Mouse (Mus musculus) erythroblast, embryonic 14.5 days (primary cell): ENCODE measurements around the gene Sft2d2. TPM values are rescaled to one million over a fixed set of nuclear protein-coding genes. Genes with fewer than 3 reads are reported as not detected.
A peak's percentile ranks its signal among the peaks of the same experiment; 100 is the strongest.

Source experiments
- H3K27me3 ChIP-seq: 2 replicates; pipeline ENCODE4 v1.6.1; 2012; ENCODE audit warnings: inconsistent platforms; ENCODE audit not compliant: control insufficient read depth
- H3K36me3 ChIP-seq: 2 replicates; pipeline ENCODE4 v1.6.1; 2012; ENCODE audit warnings: mild to moderate bottlenecking, inconsistent platforms; ENCODE audit not compliant: control insufficient read depth
- H3K4me1 ChIP-seq: 2 replicates; pipeline ENCODE4 v1.6.1; 2012; ENCODE audit warnings: inconsistent platforms; ENCODE audit not compliant: control insufficient read depth
- H3K4me3 ChIP-seq: replicated peaks from 2 replicates; pipeline ENCODE3; 2012; ENCODE audit warnings: moderate library complexity, mild to moderate bottlenecking, inconsistent platforms
- H3K9me3 ChIP-seq: 2 replicates; pipeline ENCODE4 v1.6.1; 2012; ENCODE audit warnings: low read length, inconsistent platforms, mixed read lengths; ENCODE audit not compliant: control insufficient read depth
- GATA1 ChIP-seq: IDR thresholded peaks from 2 replicates; pipeline ENCODE4 v1.6.1; 2012; ENCODE audit warnings: low read length, inconsistent platforms, mixed read lengths
- TAL1 ChIP-seq: IDR thresholded peaks from 3 replicates; pipeline ENCODE4 v1.6.1; 2012; ENCODE audit warnings: low read length, inconsistent platforms, mixed read lengths
- polyA plus RNA-seq: library from polyadenylated mRNA; stranded (reverse); fragments of >175 nt; gene quantifications from 2 replicates; pipeline ENCODE4 v1.2.3, GENCODE M21; 2012

Sft2d2 gene
- polyA plus RNA-seq, 1 experiment: 0.13 TPM

DNA sequence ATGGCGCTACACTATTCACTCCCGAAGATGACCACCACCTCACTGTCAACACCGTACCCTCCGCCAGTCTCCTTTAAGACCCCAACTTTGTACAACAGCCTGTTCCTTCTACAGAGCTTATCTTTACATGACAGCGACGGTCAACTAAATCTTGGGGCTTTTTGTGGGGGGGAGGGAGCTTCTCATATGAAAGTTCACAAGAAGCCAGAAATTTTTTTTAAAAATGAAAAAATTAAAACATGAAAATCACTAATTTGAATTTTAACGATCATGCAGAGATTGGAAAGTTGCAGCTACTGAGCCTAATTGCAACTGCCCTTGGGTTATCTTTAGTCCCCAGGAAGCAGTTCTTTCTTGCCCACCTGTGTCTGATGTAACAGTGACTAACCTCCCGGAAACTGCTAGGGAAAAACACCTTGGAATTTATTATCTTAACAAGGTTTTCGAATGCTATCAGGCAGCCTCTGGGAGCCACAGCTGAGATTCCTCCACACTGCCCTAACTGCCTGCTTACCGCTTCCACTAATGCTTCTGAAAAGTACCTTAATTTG lies 1.4 kb downstream of the Sft2d2 start:
- Histone ChIP-seq H3K4me3 (peak overlapping the region; percentile 86), H3K36me3 (peaks cover 3% of the 10 kb centered on the region; the same call in 1 of the 2 replicates), H3K4me1 (peaks cover 41% of the 10 kb centered on the region), H3K27me3 (peaks cover 2% of the 10 kb centered on the region; the same call in 1 of the 2 replicates), H3K9me3 (no peaks in the 10 kb centered on the region)
- no peak for TF ChIP-seq TAL1
- no peak for TF ChIP-seq GATA1

DNA sequence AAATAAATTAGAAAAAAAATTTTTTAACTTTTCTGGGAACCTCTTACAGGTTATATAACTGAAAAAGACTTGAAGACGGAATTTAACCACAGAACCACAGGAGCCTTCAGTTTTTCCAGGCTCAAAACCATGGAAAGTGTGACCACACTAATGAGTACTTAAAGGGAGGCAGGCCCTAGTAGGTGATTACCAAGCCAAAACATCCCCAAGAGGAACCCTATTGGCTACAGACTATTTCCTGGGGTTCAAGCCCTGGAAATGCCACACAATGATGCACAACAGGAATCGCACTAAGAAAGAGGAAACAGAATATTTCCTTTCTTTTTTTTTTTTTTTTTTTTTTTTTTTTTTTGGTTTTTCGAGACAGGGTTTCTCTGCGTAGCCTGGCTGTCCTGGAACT lies 2.1 kb downstream of the Sft2d2 start:
- Histone ChIP-seq H3K4me1 (peaks cover 43% of the 10 kb centered on the region), H3K27me3 (no peaks in the 10 kb centered on the region), H3K9me3 (no peaks in the 10 kb centered on the region), H3K36me3 (peaks cover 7% of the 10 kb centered on the region), H3K4me3 (no peak overlapping the region)
- no peak for TF ChIP-seq TAL1
- no peak for TF ChIP-seq GATA1

DNA sequence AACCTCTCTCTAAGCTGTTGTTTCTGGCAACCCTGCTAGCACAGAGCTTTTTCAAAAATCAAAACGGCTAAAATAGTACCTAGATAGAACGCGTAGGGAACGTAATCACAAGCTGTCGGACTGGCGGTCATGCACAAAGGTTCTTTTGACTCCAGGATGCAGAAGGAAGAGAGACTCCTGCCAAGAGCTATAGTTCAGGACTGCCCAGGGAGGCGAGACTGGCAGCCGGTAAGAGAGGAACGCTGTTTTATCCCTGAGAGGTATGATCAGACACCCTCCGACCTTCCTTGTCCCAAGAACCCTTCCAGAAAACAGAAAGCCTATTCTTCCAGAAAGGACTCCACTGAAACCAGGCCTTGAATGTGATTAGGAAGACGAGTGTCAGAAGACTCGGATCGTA lies 2.6 kb downstream of the Sft2d2 start:
- Histone ChIP-seq H3K4me1 (peaks cover 43% of the 10 kb centered on the region), H3K27me3 (no peaks in the 10 kb centered on the region), H3K9me3 (no peaks in the 10 kb centered on the region), H3K36me3 (peaks cover 12% of the 10 kb centered on the region), H3K4me3 (no peak overlapping the region)
- TF ChIP-seq GATA1 (no peak), TAL1 (no peak)

DNA sequence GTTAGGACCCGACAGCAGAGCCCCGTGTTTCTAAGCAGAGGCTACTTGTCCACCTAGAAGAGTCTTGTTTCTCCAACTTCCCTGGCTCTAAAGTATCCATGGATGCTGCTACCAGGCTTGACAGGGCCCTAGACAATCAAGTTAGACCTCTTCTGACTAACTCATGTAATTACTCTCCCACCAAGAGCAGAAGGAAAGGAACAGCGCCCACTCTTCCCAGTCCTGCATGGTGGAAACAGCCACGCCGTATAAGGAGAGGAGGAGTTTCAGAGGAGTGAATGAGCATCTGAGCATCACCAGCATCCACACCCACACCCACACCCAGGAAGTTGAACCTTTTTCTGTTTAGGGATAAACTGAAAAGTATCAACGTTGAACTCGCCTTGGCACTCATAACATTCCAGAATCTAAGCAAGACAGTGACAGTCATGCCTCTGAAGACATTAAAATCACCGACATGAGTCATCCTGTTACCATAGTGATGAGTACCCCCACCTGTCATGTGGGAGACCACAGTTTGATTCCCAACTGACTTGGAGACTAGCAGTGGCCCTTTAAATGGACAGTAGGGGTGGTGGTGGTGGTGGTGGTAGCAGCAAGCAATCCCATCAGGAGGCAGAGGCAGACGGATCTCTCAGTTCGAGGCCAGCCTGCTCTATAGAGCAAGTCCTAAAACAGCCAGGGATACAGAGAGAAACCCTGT lies 3.5 kb downstream of the Sft2d2 start:
- TF ChIP-seq GATA1 (no peak), TAL1 (no peak)
- peaks cover 46% of the 10 kb centered on the region for H3K4me1 ChIP-seq
- H3K27me3 ChIP-seq: no peaks in the 10 kb centered on the region
- no peak overlapping the region for H3K4me3 ChIP-seq
- H3K9me3 ChIP-seq: no peaks in the 10 kb centered on the region
- peaks cover 18% of the 10 kb centered on the region for H3K36me3 ChIP-seq

DNA sequence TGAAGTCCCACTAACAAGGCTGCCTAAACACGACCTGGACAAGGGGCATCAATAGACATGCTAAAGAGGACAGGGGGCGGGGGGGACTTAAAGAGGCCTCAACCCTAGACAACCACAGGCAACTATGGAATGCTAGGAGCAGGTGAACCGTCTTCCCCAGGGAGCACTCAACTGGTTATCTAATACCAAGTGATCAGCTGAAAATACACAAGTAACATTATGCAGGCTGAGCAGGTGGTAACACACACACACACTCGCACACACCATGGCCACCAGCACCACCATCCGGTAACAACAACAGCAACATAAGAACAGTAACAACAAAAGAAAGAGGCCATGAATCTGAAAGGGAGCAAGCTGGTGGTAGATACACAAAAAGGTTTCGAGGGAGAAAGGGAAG lies 4.2 kb downstream of the Sft2d2 start:
- Histone ChIP-seq H3K4me1 (peaks cover 39% of the 10 kb centered on the region), H3K9me3 (no peaks in the 10 kb centered on the region), H3K27me3 (no peaks in the 10 kb centered on the region), H3K36me3 (peaks cover 22% of the 10 kb centered on the region), H3K4me3 (no peak overlapping the region)
- TF ChIP-seq GATA1: no peak
- no peak for TF ChIP-seq TAL1

DNA sequence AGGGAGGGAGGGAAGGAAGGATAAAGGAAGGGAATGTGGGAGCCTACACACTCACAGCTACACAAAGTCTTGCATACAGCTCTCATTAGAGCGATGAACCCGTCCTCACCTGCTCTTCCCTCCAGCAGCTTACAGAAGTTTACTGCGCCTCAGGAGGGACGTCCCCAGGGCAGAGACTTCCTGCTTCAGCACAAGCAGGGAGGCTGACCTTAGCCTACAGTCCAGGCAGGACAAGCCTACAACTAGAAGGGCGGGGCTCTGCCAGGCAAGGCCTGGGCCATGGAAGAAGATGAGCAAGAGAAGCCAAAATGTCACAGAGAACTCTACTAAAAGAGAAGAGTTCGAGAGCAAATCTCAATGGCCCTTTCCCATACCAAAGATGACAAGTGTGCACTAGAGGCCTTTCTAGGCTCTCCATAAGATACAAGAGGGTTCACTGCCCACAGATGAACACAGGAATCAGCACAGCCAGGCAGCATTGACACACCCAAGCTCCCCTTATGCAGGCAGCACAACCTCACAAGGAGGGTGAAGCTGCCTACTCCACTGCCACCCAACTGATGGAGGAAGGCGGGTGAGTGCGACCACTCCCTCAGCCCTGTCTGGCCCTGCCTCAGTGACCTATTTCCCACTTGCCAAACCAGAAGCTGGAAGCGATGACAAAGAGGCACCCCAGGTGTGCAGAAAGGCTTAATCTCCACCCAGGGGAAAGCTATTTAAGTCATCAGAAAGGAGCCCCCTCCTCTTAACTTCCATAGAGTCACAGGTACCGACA lies 5.2 kb downstream of the Sft2d2 start:
- Histone ChIP-seq H3K36me3 (peaks cover 26% of the 10 kb centered on the region), H3K4me1 (peaks cover 30% of the 10 kb centered on the region), H3K4me3 (no peak overlapping the region), H3K9me3 (no peaks in the 10 kb centered on the region), H3K27me3 (no peaks in the 10 kb centered on the region)
- no peak for TF ChIP-seq TAL1
- TF ChIP-seq GATA1: no peak

DNA sequence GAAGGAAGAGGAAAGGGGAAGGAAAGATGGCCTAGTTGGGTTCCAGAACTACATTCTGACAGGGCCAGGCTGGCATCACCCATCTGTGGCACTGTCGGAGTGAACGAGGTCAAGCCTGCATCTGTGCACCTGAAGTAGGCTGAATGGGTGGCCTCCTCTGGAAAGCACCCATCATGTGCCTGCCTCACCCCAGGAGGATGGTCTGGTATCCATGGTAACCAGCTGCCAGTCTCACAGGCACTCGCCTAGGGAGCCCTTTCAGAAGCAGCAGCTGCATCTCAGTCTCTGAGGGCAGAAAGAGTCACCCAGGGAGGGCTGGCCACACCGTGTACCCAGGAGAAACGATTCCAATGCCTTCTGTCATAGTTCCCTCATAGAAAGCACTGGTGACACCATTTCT lies 6.9 kb downstream of the Sft2d2 start:
- peaks cover 39% of the 10 kb centered on the region for H3K36me3 ChIP-seq

DNA sequence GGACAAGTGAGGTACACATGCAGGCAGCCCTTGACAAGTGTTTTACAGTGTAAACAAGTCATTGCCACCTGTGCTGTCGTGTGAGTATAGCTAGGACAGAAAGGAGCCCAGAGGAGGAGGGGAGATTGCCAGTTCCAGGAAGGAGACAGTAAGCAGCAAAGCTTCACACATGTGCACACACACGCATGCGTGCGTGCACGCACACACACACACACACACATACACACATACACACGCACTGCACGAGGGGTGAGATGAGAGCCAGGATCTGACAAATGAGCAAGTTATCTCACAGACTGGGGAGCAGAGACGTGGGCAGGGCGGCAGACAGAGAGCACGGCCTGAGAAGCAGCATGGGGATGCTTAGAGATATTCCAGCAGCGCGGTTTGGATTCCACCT lies 7.7 kb downstream of the Sft2d2 start:
- Histone ChIP-seq H3K4me3 (no peak overlapping the region), H3K27me3 (no peaks in the 10 kb centered on the region), H3K9me3 (no peaks in the 10 kb centered on the region), H3K4me1 (peaks cover 12% of the 10 kb centered on the region), H3K36me3 (peaks cover 43% of the 10 kb centered on the region)
- no peak for TF ChIP-seq GATA1
- no peak for TF ChIP-seq TAL1

More for the DNA sequence above, 6.9 kb downstream of the Sft2d2 start:
- Histone ChIP-seq H3K4me1 (peaks cover 14% of the 10 kb centered on the region), H3K9me3 (no peaks in the 10 kb centered on the region), H3K4me3 (no peak overlapping the region), H3K27me3 (no peaks in the 10 kb centered on the region)
- TF ChIP-seq TAL1 (no peak), GATA1 (no peak)

DNA sequence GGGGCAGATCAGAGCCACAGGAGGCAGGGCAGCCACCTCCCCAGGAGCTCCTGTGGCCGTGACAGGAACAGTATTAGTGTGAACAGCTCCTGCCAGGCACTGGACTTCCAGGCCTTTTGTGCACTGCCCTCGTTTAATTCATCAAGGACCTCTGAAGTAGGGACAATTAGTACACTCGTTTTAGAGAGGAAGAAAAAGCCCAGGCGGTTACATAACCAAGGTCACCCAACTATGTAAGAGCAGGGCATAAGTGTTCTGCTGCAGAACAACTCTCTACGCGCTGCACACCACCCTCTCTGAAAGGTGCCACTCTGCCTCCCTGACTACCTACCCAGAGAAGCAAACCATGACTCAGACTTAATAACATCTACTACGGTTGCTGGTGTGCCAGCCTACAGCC lies 9.1 kb downstream of the Sft2d2 start:
- Histone ChIP-seq H3K27me3 (no peaks in the 10 kb centered on the region), H3K36me3 (peaks cover 43% of the 10 kb centered on the region), H3K9me3 (no peaks in the 10 kb centered on the region), H3K4me3 (no peak overlapping the region), H3K4me1 (peaks cover 12% of the 10 kb centered on the region)
- TF ChIP-seq GATA1 (no peak), TAL1 (no peak)
